Mouse (Mus musculus): Measurements from ENCODE around the gene Npc2. TPM values are rescaled to one million over a fixed set of nuclear protein-coding genes. Genes with fewer than 3 reads are reported as not detected.

The Npc2 gene
- polyA plus RNA-seq (2014; fragmentation: Illumina TruSeq; extraction: RNeasy Lipid Tissue Mini Kit (QIAGEN cat#74804); ENCODE audit: low read depth, low replicate concordance): 40.0 TPM

GRCm38 (mm10) chr12:84772726-84773441, at the start of gene Npc2, which contains the start of gene Isca2:
Gene Npc2 (minus strand): TSS chr12:84773152.
Gene Isca2 (plus strand): TSS chr12:84773251.

Other genes with a start within 250 kb of the Npc2 start
- gene Vsx2, start 203.4 kb downstream of the Npc2 start, polyA plus RNA-seq (2014; fragmentation: Illumina TruSeq; extraction: RNeasy Lipid Tissue Mini Kit (QIAGEN cat#74804); ENCODE audit: low read depth, low replicate concordance): not detected
- gene Abcd4, start 155.7 kb downstream of the Npc2 start, polyA plus RNA-seq (2014; fragmentation: Illumina TruSeq; extraction: RNeasy Lipid Tissue Mini Kit (QIAGEN cat#74804); ENCODE audit: low read depth, low replicate concordance): 2.2 TPM
- not detected for gene Vrtn, start 132.1 kb downstream of the Npc2 start, polyA plus RNA-seq (2014; fragmentation: Illumina TruSeq; extraction: RNeasy Lipid Tissue Mini Kit (QIAGEN cat#74804); ENCODE audit: low read depth, low replicate concordance)
- not detected for gene Syndig1l, start 74.3 kb downstream of the Npc2 start, polyA plus RNA-seq (2014; fragmentation: Illumina TruSeq; extraction: RNeasy Lipid Tissue Mini Kit (QIAGEN cat#74804); ENCODE audit: low read depth, low replicate concordance)
- 158 TPM for gene Isca2, start 99 bp upstream of the Npc2 start, polyA plus RNA-seq (2014; fragmentation: Illumina TruSeq; extraction: RNeasy Lipid Tissue Mini Kit (QIAGEN cat#74804); ENCODE audit: low read depth, low replicate concordance)
- 0.23 TPM for gene Ltbp2, start 103.4 kb upstream of the Npc2 start, polyA plus RNA-seq (2014; fragmentation: Illumina TruSeq; extraction: RNeasy Lipid Tissue Mini Kit (QIAGEN cat#74804); ENCODE audit: low read depth, low replicate concordance)
- 153 TPM for gene Fcf1, start 197.7 kb upstream of the Npc2 start, polyA plus RNA-seq (2014; fragmentation: Illumina TruSeq; extraction: RNeasy Lipid Tissue Mini Kit (QIAGEN cat#74804); ENCODE audit: low read depth, low replicate concordance)
- gene Arel1, start 197.7 kb upstream of the Npc2 start, polyA plus RNA-seq (2014; fragmentation: Illumina TruSeq; extraction: RNeasy Lipid Tissue Mini Kit (QIAGEN cat#74804); ENCODE audit: low read depth, low replicate concordance): 25.5 TPM
- gene Ylpm1, start 223.2 kb upstream of the Npc2 start, polyA plus RNA-seq (2014; fragmentation: Illumina TruSeq; extraction: RNeasy Lipid Tissue Mini Kit (QIAGEN cat#74804); ENCODE audit: low read depth, low replicate concordance): 55.9 TPM